Mouse (Mus musculus) bone marrow macrophage, adult 2 months (primary cell): ENCODE measurements around the gene Ubxn11.

Experiments
- CTCF ChIP-seq: IDR thresholded peaks from 2 replicates; pipeline ENCODE4 v1.5.1; 2012; ENCODE audit warnings: low read depth, mild to moderate bottlenecking, low read length, moderate library complexity
- POLR2A ChIP-seq: IDR thresholded peaks from 2 replicates; pipeline ENCODE4 v1.6.1; 2012; ENCODE audit warnings: mild to moderate bottlenecking, low read depth, low read length, borderline replicate concordance

DNA sequence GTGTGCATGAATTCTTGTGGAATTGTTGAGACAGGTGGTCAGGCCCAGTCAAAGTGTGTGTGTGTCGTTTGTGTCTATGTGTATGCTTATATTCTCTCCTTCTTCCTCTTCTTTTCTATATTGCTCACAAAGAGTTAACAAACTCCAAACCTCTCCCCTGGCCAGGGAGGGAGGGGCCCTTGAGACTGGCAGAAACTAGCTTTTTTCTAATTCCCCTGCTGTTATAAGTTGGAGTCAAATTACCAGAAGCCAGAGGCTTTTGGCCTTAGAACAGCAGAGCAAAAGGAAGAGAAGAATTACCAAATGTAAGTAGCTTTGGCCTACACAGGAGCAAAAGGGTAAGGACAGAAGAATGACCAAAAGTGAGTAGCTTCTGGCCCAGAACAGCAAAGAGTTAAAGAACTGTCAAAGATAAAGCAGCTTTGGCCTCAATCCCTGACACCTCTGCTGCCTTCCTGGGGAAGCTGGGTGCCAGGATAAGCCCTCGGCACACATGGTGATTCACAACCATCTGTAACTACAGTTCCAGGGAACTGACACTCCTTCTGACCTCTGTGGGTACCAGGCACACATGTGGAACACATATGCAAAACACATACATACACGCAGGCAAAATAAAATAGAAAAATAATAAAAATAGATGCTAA lies 34.0 kb downstream of the Ubxn11 start:
- TF ChIP-seq CTCF (no peak), POLR2A (no peak)
